Mouse (Mus musculus) right cerebral cortex, postnatal 36 days (tissue): Measurements from ENCODE around the gene Abi1.
A peak's percentile ranks its signal among the peaks of the same experiment; 100 is the strongest.
"Not testable (repeated sequence)": the region's sequence is repeated elsewhere in the genome, so short reads cannot be mapped to it uniquely, and the experiment has no call there.

ENCODE experiments used
- DNase-seq, 2 experiments: peaks; one replicate each; pipeline ENCODE4 v3.0.0; 2022; ENCODE audit warnings: low spot score in 2 of 2, mixed read lengths in 1 of 2

Abi1 gene

GRCm38 (mm10) chr2:22961681-22962080, 78.4 kb downstream of the Abi1 start:
- no peak for DNase-seq

- DNase-seq = no peak
These were observed 82.6 kb downstream of the Abi1 start for GRCm38 (mm10) chr2:22957415-22957814.

GRCm38 (mm10) chr2:22955914-22956313, 84.1 kb downstream of the Abi1 start:
- no peak for DNase-seq

GRCm38 (mm10) chr2:22954278-22954677, 85.8 kb downstream of the Abi1 start:
- no peak for DNase-seq

GRCm38 (mm10) chr2:22949956-22950355, 90.1 kb downstream of the Abi1 start:
- no peak for DNase-seq

GRCm38 (mm10) chr2:22933556-22933955, 106.5 kb downstream of the Abi1 start:
- no peak for DNase-seq

- DNase-seq = no peak
These were observed 111.8 kb downstream of the Abi1 start for GRCm38 (mm10) chr2:22928259-22928658.

- not testable (repeated sequence) for DNase-seq
These were observed 114.1 kb downstream of the Abi1 start for GRCm38 (mm10) chr2:22925911-22926310.

GRCm38 (mm10) chr2:22918651-22919050, 121.4 kb downstream of the Abi1 start:
- no peak for DNase-seq

- DNase-seq = no peak
These were observed 125.6 kb downstream of the Abi1 start for GRCm38 (mm10) chr2:22914421-22914820.

GRCm38 (mm10) chr2:22903947-22904346, 136.1 kb downstream of the Abi1 start:
- DNase-seq = no peak

- DNase-seq = peak; percentile 84 to 90
These were observed 144.5 kb downstream of the Abi1 start, which contains the start of gene Pdss1 for GRCm38 (mm10) chr2:22895282-22896273. TSS of gene Pdss1 (plus strand) at chr2:22895522.

- no peak for DNase-seq
These were observed 145.1 kb downstream of the Abi1 start for GRCm38 (mm10) chr2:22894932-22895281.
